Mouse (Mus musculus) c-Kit-positive CD71-positive TER-119-positive erythroid progenitor cells, embryonic 14.5 days (primary cell): ENCODE results near the gene Mctp2.

Experiments
- DNase-seq: peaks from one replicate; pipeline ENCODE4 v3.0.0-alpha.2; 2013; ENCODE audit warnings: low spot score

Mctp2 gene

GRCm38 (mm10) chr7:72089463-72090175, 216.8 kb downstream of the Mctp2 start:
- no peak for DNase-seq

DNA sequence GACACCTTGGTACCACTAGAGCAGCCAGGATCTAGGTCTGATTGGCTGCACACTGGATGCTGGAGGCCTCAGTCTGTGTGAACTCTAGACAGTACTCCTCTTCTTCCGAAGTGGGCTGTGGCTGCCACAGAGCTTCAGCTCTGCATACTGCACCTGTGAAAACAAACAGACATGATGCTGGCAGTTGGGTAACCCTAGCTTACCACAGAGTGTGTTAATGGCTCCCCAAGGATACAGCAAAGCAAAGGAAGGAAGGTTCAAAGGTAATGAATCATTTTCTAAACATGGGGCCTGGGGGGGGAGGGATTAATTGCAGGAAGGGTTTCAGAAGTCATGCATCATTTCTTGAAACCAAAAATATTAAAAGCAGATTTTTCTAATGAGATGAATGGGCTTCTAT, 225.7 kb downstream of the Mctp2 start:
- DNase-seq: no peak

DNA sequence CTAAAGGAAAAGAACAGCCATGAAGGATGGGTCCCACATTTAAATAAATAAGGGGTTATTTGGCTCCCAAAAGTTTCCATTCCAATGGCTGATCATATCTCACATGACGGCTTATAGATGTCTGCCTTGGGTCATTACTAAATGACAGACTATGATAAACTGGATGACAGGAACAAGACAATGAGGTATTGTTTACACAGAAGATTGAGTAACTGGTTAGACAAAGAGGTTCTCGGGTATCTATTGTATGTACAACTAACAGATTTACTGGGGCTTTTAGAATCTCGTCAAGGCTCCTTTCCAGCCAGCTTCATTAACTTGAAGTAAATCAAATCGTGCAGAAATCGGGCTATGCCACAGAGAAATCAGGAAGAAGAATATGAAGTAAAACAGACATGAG, 227.5 kb downstream of the Mctp2 start:
- no peak for DNase-seq

- no peak for DNase-seq
Observed at GRCm38 (mm10) chr7:72071418-72072184, 234.8 kb downstream of the Mctp2 start.

- DNase-seq: no peak
Observed at GRCm38 (mm10) chr7:72068454-72068853, 238.0 kb downstream of the Mctp2 start.

GRCm38 (mm10) chr7:72066352-72066751, 240.1 kb downstream of the Mctp2 start:
- DNase-seq: no peak

GRCm38 (mm10) chr7:72051759-72052158, 254.6 kb downstream of the Mctp2 start:
- no peak for DNase-seq

DNA sequence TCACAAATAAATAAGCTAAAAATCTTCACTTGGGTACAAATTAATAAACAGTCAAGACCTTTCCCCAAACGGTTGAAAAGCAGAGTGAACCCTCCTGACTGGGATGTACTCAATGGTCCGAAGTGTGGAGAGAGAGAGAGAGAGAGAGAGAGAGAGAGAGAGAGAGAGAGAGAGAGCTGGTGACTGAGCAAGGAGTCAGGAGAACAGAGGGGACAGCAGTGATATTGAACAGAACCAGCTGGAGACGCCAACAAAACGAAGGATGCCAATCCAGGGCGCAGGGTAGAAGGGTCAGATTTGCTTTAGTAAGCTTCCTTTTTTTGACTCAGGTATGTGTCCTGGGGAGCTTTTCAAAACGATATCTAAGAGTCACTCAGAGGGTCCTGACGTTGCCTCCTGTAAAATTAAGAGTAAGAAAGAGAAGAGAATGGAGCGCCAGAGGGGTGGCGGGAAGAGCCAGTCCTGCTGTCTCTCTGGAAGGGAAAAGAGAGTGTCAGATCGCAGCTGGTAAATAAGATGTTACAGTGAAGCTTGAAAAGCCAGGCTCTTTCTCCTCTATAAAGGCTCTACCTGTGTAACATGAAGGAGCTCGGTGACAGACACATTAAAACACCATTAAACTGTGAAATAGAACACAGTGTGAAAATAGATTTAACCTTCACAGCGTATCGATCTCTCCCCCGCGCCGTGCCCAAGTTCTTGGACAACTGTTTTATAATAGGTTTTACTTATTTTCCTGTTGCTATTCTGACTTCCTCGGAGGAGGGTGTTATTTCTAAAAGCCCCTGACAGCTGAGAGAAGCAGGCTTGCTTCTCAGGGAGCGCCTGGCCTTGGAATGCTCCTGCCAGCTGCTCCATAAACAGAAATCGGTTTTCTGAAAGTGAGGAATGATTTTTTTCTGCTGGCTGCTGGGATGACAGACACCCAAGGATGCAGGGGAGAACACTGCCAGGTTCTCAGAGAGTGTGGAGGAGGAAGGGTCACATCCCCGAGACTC, 258.5 kb downstream of the Mctp2 start:
- DNase-seq: no peak
